Mouse (Mus musculus): ENCODE measurements around the gene Mcf2l.

DNA sequence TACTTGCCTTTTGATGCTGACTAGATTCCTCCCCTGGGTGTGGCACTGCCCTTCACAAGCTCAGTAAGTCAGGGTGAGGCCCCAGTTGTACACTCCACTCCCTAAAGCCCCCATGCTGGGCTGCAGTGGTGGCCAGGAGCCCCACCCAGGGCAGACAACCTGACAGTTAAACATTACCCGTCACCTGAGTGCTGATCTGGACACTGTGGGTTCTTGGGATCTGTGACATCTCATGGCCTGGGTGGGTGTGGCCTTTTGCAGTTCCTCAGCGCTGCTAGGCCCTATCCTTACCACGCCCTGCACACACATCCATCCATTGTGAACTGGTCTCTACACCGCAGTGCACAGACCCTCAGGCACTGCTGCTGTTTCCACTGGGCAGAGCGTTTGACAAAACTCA, 55.3 kb downstream of the Mcf2l start:
- no peak for TF ChIP-seq POLR2A (IDR thresholded peaks at IDR 0.05; ENCODE audit: borderline replicate concordance, low read depth, low read length)
- no peak for TF ChIP-seq CTCF (IDR thresholded peaks at IDR 0.05; ENCODE audit: low read depth, low read length)
